Mouse (Mus musculus) midbrain, embryonic 15.5 days (tissue): ENCODE data around the gene Timm44. TPM values are rescaled to one million over a fixed set of nuclear protein-coding genes. Genes with fewer than 3 reads are reported as not detected.
A peak's percentile ranks its signal among the peaks of the same experiment; 100 is the strongest.
"Not testable (repeated sequence)": the region's sequence is repeated elsewhere in the genome, so short reads cannot be mapped to it uniquely, and the experiment has no call there.

Experiments used
- ATAC-seq: fragments of 200-750 bp; cut with Nextera tagmentation; replicated peaks from 2 replicates; pipeline ENCODE4 v1.8.0; 2017; ENCODE audit warnings: moderate TSS enrichment
- H3K27ac ChIP-seq: fragments of 300-500 bp; sonication (generic); 2 replicates; pipeline ENCODE4 v1.5.1; 2015; ENCODE audit warnings: mild to moderate bottlenecking, inconsistent platforms
- H3K27me3 ChIP-seq: fragments of 300-500 bp; sonication (generic); replicated peaks from 2 replicates; pipeline ENCODE4 v1.6.1; 2015; ENCODE audit warnings: inconsistent platforms
- H3K36me3 ChIP-seq: fragments of 300-500 bp; sonication (generic); replicated peaks from 2 replicates; pipeline ENCODE4 v1.6.1; 2015; ENCODE audit warnings: inconsistent platforms
- H3K4me1 ChIP-seq: fragments of 300-500 bp; sonication (generic); 2 replicates; pipeline ENCODE4 v1.6.1; 2015; ENCODE audit warnings: inconsistent platforms
- H3K4me2 ChIP-seq: fragments of 300-500 bp; sonication (generic); 2 replicates; pipeline ENCODE4 v1.6.1; 2015; ENCODE audit warnings: inconsistent platforms, mild to moderate bottlenecking, moderate library complexity
- H3K4me3 ChIP-seq: fragments of 300-500 bp; sonication (generic); 2 replicates; pipeline ENCODE4 v1.5.1; 2015; ENCODE audit warnings: mild to moderate bottlenecking, inconsistent platforms
- H3K9ac ChIP-seq: fragments of 300-500 bp; sonication (generic); 2 replicates; pipeline ENCODE4 v1.6.1; 2015; ENCODE audit warnings: mild to moderate bottlenecking, inconsistent platforms
- H3K9me3 ChIP-seq: fragments of 300-500 bp; sonication (generic); 2 replicates; pipeline ENCODE4 v1.6.1; 2016; ENCODE audit warnings: inconsistent platforms
- WGBS: fragments of 180-500 bp; shearing (Covaris S2); methylation state at CpG from one replicate; pipeline ENCODE4 v1.1.7; 2015; ENCODE audit warnings: mixed read lengths; 5-methylcytosine and 5-hydroxymethylcytosine counted together
- polyA plus RNA-seq: library from polyadenylated mRNA; unstranded; fragments of >200 nt; fragmentation: Nextera tagmentation; extraction: Ambion mirVana; gene quantifications from 2 replicates; pipeline ENCODE4 v1.2.1, GENCODE M21; 2015

Gene Timm44
- polyA plus RNA-seq, 1 experiment from 2014 or later, result 46.7 TPM

DNA sequence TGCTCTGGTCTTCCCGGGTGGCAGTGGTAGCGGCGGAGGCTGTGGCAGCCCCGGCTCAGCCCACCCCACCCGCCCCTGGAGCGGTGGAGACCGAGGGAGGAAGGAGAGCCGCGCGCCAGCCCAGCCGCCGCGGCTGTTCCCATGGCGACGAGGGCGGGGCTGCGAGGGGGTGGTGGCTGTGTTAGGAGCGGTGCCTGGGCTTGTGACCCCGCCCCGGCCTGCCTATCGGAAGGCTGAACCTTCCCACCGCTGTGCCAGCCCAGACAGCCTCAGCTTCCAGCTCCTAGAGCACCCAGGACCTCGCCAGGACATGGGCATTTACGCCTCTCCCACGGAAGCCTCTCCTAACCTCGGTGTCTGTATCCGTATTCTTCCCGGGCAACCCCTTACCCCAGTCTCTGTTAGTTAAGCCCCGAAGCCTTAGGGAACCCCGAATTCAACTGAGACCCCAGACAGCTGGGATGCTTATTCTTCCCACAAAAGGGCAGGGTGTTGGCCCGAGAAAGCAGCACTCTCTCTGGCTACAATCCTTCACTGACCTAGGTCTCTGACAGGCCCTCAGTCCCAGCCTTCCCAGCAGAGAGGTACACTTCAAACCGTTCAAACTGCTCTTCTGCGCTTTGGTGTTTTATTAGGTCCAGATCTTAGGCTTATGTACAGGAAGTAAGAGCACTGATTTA, 16.4 kb downstream of the Timm44 start, which contains the start of gene Ctxn1:
TSS of gene Ctxn1 (minus strand) at position 150 of the 680 bp plus-strand sequence.
- Histone ChIP-seq H3K9me3 (no peaks in the 10 kb centered on the region), H3K27ac (peak within 1 kb of the TSS; percentile 94), H3K27me3 (no peaks in the 10 kb centered on the region), H3K4me1 (peaks cover 39% of the 10 kb centered on the region), H3K4me3 (peak within 1 kb of the TSS; percentile 72), H3K36me3 (peaks cover 31% of the 10 kb centered on the region), H3K4me2 (peak within 1 kb of the TSS; percentile 58), H3K9ac (peak within 1 kb of the TSS; percentile 83)
- WGBS, result 5% methylated on average over 31 of the region's 33 CpGs
- peak; percentile 93 for ATAC-seq

DNA sequence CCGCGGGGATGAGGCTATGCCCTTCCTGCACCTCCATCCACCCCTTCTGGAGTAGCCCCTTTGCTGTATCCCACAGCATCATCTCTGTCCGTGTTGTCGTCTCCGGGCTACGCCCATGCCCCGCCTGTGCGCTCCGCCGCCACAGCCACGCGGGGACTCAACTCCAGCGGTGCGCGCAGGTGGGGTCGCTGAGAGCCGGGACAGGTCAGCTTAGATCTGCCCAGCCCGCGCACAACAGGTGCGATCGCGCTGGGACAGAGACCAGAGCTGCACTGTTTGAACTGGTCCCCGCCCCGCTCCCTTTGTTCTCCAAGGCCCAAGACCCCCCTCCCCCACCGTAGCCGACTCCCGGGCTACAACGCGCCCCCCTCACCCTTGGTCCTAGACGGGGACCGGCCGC, 17.0 kb downstream of the Timm44 start:
- H3K9me3 ChIP-seq, result no peaks in the 10 kb centered on the region
- H3K4me2 ChIP-seq, result peak overlapping the region; percentile 58
- peak overlapping the region; percentile 94 for H3K27ac ChIP-seq
- H3K36me3 ChIP-seq, result peaks cover 31% of the 10 kb centered on the region
- peak; percentile 75 for ATAC-seq
- peak overlapping the region; percentile 72 for H3K4me3 ChIP-seq
- H3K27me3 ChIP-seq, result no peaks in the 10 kb centered on the region
- peak overlapping the region; percentile 83 for H3K9ac ChIP-seq
- WGBS, result under 1% methylated on average over 32 of the region's 32 CpGs
- peaks cover 45% of the 10 kb centered on the region for H3K4me1 ChIP-seq

DNA sequence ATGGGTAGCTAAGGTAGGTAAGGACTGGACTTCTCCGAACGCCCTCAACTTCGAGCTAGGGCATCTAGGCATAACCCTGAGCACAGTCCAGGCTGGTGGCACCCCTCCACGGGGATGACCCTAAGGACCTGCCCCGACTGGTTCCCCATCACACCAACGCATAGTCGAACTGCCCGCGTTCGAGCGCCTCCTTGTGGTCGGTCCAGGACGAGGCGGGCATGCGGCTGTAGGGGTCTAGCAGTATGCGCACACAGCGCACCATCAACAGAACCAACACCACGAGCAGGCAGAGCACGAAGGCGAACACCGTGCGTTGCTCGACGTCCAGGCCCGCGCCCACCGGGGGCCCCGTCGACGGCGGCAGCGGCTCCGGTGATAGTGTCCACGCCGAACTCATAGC, 17.5 kb downstream of the Timm44 start:
- Histone ChIP-seq H3K4me3 (peak overlapping the region; percentile 72), H3K27me3 (no peaks in the 10 kb centered on the region), H3K4me1 (peaks cover 48% of the 10 kb centered on the region), H3K9ac (peak overlapping the region; percentile 83), H3K27ac (peak overlapping the region; percentile 94), H3K36me3 (peaks cover 29% of the 10 kb centered on the region), H3K4me2 (peak overlapping the region; percentile 58), H3K9me3 (no peaks in the 10 kb centered on the region)
- peak; percentile 69 for ATAC-seq
- 2% methylated on average over 35 of the region's 35 CpGs for WGBS

DNA sequence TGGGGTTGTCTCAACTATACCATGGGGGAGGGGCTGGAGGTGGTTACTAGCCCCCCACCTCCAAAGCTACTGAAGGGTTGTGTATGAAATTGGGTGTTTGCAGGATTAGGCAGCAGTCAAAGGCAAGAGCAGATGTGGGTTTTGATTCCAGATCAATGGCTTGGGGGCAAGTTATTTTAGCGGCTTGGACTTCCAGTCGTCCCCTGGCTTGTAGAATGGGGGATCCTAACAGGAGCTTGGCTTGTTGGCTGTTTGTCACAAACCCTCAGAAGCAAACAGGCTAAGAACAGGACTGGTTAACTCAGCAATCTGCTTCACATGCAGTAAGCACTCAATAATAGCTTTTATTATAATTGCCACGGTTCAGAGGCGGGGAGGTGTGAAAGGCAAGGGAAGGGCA, 18.4 kb downstream of the Timm44 start:
- H3K4me2 ChIP-seq, result peak overlapping the region; percentile 58
- H3K9ac ChIP-seq, result peak overlapping the region; percentile 83
- no peaks in the 10 kb centered on the region for H3K27me3 ChIP-seq
- H3K4me3 ChIP-seq, result peak overlapping the region; percentile 72
- no peak for ATAC-seq
- peaks cover 51% of the 10 kb centered on the region for H3K4me1 ChIP-seq
- peak overlapping the region; percentile 94 for H3K27ac ChIP-seq
- no peaks in the 10 kb centered on the region for H3K9me3 ChIP-seq
- 47% methylated on average over 4 of the region's 4 CpGs for WGBS
- H3K36me3 ChIP-seq, result peaks cover 27% of the 10 kb centered on the region

DNA sequence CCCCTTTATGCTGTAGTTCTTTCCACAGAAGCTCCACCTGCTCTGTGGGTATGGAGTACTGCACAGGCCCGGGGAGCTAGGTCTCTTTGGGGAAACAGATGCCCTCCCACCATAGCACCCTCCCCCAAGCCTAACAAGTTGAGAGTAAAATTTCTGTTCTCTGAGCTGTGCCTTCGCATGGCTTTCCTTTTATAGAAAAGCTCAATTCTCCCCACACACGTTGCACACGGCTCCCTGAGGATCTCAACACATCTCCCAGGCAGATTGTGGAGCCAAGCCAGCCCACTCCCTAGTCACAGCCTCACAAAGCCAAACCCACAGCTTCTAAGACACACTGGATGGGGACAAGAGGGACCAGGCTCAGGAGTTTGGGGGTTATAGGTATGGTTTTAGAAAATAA, 18.8 kb downstream of the Timm44 start:
- H3K4me1 ChIP-seq, result peaks cover 55% of the 10 kb centered on the region
- H3K36me3 ChIP-seq, result peaks cover 27% of the 10 kb centered on the region
- peak overlapping the region; percentile 58 for H3K4me2 ChIP-seq
- peak overlapping the region; percentile 72 for H3K4me3 ChIP-seq
- ATAC-seq, result no peak
- no peaks in the 10 kb centered on the region for H3K27me3 ChIP-seq
- H3K27ac ChIP-seq, result peak overlapping the region; percentile 94
- peak overlapping the region; percentile 83; the same call in 1 of the 2 replicates for H3K9ac ChIP-seq
- no peaks in the 10 kb centered on the region for H3K9me3 ChIP-seq
- WGBS, result 56% methylated on average over 4 of the region's 4 CpGs

DNA sequence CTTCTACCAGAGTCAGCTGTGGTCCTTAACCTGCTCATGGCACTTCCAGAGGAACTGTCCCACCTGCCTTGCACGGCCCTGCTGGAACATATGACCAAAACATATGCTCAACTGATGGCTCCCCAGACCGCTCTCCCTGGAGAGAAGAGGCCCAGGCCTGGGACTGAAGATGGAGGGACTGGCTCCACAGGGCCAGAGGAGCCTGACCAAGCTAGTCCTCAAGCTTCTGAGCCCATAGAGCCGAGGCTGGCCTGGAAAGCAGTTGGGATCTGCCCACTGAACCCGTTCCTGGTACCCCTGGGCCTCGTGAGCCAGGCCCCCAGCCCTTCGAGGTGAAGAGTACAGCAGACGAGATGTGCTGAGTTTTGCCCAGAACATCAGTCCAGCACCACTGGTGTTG, 20.2 kb downstream of the Timm44 start:
- H3K4me2 ChIP-seq, ATAC-seq, H3K9ac ChIP-seq, H3K4me3 ChIP-seq, H3K27me3 ChIP-seq, H3K9me3 ChIP-seq, H3K27ac ChIP-seq: not testable (repeated sequence)
- WGBS, result 93% methylated on average over 7 of the region's 7 CpGs
- Histone ChIP-seq H3K36me3 (peaks cover 23% of the 10 kb centered on the region), H3K4me1 (peaks cover 55% of the 10 kb centered on the region)

DNA sequence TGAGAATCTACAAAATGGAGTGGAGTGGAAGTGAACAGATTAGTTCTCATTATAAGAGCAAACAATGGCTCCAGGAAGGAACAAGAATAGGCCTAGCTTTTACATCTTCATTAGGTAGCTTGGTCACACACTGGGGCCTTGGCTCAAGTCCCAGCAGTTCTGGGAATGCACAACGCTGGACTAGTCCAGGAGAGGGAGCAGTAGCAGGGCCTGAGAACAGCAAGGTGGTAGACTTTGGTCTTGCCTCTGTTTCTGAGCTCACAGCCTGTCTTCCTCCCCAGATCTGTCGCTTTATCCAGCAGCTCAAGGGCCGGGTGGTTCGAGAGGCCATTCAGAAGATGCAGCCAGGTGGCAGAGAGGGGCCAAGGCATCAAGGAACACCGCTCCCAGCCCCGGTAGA, 21.7 kb downstream of the Timm44 start:
- peak overlapping the region; percentile 88; the same call in 1 of the 2 replicates for H3K9ac ChIP-seq
- H3K27ac ChIP-seq, result peak overlapping the region; percentile 91
- WGBS, result 56% methylated on average over 6 of the region's 6 CpGs
- peaks cover 48% of the 10 kb centered on the region for H3K4me1 ChIP-seq
- H3K27me3 ChIP-seq, result no peaks in the 10 kb centered on the region
- H3K9me3 ChIP-seq, result no peaks in the 10 kb centered on the region
- peak overlapping the region; percentile 86 for H3K4me2 ChIP-seq
- H3K36me3 ChIP-seq, result peaks cover 23% of the 10 kb centered on the region
- H3K4me3 ChIP-seq, result peak overlapping the region; percentile 71
- no peak for ATAC-seq

DNA sequence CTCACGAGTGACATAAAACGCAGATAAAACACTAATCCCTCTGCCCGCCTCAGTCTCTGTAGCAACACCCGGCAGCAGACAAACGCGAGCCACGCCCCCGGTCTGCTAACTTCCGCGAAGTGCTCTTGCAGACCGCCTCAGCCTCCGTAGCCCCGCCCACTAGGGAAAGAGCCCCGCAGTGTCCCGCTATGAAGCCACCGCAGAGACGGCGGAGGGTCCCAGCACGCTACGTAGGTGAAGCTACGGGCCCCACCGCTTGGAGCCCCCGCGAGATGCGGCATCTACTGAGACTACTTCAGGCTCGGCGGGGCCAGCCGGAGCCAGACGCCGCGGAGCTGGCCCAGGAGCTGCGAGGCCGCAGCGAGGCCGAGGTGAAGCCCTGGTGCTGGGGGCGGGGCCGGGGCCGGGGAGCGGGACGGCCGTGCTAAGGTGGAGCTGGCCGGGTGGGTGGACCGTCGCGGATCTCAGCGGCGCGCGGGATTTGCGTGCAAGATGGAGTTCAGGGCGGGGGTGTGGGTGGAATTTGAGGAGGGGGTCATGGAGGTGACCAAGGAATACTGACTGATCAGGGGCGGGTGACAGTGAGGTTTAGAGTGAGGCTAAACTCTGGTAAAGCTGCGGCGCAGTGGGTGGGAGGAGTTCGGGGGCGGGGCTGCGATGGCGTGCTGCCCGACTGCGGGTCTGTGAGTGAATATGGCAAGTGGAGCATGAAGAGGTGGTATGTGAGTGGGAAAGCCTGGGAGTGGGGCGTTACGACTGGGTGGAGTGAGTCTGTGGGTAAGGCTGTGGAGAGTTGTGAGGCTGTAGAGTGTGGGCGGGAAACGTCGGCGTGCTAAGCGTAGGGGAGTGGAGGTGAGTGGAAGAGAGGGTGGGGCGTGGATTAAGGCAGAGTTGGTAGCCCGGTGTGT, 22.5 kb downstream of the Timm44 start, which contains the start of gene Snapc2:
TSS of gene Snapc2 (plus strand) at position 147 of the 908 bp plus-strand sequence.
- WGBS, result 0% methylated on average over 66 of the region's 69 CpGs
- Histone ChIP-seq H3K36me3 (peaks cover 24% of the 10 kb centered on the region), H3K9me3 (no peaks in the 10 kb centered on the region), H3K27ac (peak within 1 kb of the TSS; percentile 91), H3K4me2 (peak within 1 kb of the TSS; percentile 86), H3K27me3 (no peaks in the 10 kb centered on the region; the same call in 1 of the 2 replicates), H3K4me3 (peak within 1 kb of the TSS; percentile 71), H3K9ac (peak within 1 kb of the TSS; percentile 88), H3K4me1 (peaks cover 49% of the 10 kb centered on the region)
- peak; percentile 92 for ATAC-seq

DNA sequence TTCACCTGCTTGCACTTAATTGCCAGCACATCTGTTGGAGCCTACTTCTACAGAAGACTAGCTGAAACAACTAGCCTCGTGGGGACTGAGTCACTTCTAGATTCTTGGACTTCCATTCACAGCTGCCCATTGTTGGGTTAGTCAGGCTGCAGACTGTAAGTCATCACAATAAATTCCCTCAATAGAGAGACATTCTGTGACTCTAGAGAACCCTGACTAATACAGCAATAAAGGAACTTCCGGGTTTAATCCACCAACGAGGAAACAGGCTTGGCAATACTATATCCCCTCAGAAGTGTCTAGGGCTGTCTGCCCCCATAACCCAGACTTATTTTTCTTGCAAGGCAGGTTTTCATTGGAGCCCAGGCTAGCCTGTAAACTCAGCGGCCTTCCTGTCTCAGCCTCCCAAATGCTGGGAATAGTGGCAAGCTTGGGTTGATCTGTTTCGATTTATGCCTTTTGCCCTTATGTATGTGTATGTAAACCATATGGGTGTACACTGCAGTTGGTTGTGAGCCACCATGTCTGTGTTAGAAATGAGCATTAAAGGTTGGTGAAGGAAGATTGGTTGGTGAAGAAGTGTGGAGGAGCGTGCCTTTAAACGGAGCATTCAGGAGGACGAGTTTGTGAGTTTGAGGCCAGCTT, 23.5 kb downstream of the Timm44 start:
- peak overlapping the region; percentile 88 for H3K9ac ChIP-seq
- ATAC-seq, result no peak; the same call in 1 of the 2 replicates
- WGBS, result 45% methylated on average over 8 of the region's 8 CpGs
- peak overlapping the region; percentile 91 for H3K27ac ChIP-seq
- H3K4me3 ChIP-seq, result peak overlapping the region; percentile 71
- H3K9me3 ChIP-seq, result no peaks in the 10 kb centered on the region
- H3K4me1 ChIP-seq, result peaks cover 40% of the 10 kb centered on the region
- peak overlapping the region; percentile 86 for H3K4me2 ChIP-seq
- H3K36me3 ChIP-seq, result peaks cover 28% of the 10 kb centered on the region
- H3K27me3 ChIP-seq, result no peaks in the 10 kb centered on the region; the same call in 1 of the 2 replicates

DNA sequence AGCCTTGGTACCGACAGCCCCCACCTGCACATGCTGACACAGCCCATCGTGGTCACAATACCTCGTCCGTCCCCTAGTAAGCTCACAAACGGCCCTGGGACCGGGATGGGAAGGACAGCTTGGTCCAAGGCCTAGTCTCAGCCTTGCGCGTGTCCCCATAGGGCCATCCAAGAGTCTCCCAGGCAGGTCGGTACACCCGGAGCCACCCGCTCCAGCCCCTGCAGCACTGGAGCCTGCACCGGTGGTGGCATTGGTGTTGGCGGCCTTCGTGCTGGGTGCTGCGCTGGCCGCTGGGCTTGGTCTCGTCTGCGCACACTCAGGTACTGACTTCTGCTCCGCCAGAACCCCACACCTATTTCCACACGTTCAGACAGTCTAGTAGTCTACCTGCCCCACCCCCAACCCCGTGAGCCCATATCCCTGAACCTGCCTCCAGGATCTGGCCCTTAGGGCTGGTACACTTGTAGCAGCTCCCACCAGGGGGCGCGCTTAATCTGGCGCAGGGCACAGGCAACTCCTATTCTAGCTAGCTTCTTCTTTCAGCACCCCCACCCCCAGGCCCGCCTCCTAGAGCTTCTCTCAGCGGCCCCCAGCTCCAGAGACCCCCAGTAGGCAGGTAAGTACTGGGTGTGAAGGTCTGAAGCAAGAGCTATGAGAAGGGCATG, 25.3 kb downstream of the Timm44 start:
- peaks cover 27% of the 10 kb centered on the region for H3K4me1 ChIP-seq
- no peak overlapping the region for H3K27ac ChIP-seq
- H3K9me3 ChIP-seq, result no peaks in the 10 kb centered on the region
- 30% methylated on average over 26 of the region's 26 CpGs for WGBS
- no peaks in the 10 kb centered on the region; the same call in 1 of the 2 replicates for H3K27me3 ChIP-seq
- peaks cover 26% of the 10 kb centered on the region; the same call in 1 of the 2 replicates for H3K36me3 ChIP-seq
- H3K4me3 ChIP-seq, result no peak overlapping the region
- ATAC-seq, result no peak
- H3K4me2 ChIP-seq, result no peak overlapping the region
- H3K9ac ChIP-seq, result no peak overlapping the region

DNA sequence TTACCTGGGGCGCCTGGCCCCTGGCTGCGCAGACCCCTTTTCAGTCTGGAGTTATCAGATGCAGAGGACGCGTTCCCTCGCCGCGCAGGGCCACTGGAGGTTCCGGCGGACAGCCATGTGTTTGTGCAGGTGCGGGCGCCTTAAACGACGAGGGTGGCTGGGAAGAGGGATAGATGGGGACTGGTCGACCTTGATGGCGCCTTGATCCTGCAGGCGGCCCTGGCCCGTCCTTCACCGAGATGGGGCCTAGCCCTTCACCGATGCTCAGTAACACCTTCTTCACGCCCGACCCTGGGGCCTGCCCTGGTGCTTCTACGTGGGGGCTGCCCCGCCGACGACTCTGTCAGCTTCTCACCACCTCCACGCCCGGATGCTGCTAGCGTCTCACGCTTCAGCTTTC, 26.5 kb downstream of the Timm44 start:
- WGBS, result 22% methylated on average over 29 of the region's 29 CpGs
- H3K27me3 ChIP-seq, result no peaks in the 10 kb centered on the region; the same call in 1 of the 2 replicates
- H3K9me3 ChIP-seq, result no peaks in the 10 kb centered on the region
- no peak for ATAC-seq
- H3K27ac ChIP-seq, result no peak overlapping the region
- no peak overlapping the region; the same call in 1 of the 2 replicates for H3K9ac ChIP-seq
- H3K4me3 ChIP-seq, result no peak overlapping the region
- H3K4me2 ChIP-seq, result 0 out of 2 replicates have a peak overlapping the region, but pooled peaks have one; percentile 3
- peaks cover 27% of the 10 kb centered on the region for H3K36me3 ChIP-seq
- peaks cover 17% of the 10 kb centered on the region for H3K4me1 ChIP-seq
